Mouse (Mus musculus) heart, postnatal 36 days (tissue): ENCODE measurements at regions not wholly inside any gene's neighbourhood (a gene's known extent, or its start where the extent isn't known, plus 50 kb on each side); places are given as distances from the start of the nearest gene placed in this dataset.

ENCODE experiments used
- DNase-seq, 2 experiments: peaks; one replicate each; pipeline ENCODE4 v3.0.0; 2021 to 2022
- intact Hi-C: fragments of 180-260 bp; cut with DNase I; formaldehyde crosslinking; loops from one replicate; pipeline ENCODE4 v1.15.1; 2025

DNA sequence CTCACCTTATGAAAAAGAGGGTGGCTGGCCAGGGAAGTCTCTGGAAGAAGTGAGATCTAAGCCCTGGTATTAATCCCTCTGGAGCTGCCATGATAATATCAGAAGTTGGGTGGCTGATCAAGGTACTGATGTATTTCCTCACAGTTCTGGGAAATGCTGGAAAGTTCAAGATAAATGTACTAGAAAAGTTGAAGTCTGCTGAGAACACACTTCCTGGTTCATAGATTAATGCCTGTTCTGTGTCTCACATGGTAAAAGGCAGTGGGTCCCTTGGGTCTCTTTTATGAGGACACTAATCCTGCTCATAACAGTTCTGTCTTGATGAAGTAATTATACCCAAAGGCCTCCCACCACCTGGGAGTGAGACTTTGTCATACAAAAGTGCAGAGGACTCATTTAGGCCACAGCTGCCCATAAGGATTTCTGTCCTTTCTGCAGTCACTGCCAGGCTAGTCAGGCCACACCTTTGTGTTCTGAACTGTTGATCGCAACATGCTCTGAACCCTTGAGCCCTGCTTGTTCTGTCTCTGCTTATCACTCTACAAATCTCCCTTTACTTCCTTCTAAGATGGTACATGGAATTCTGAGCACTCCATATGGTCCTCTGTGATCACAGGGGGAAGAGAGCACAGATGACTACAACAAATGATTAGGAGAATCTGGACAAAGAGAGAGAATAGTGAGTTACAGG lies 300.4 kb downstream of the 1700129C05Rik start:
- intact Hi-C loops, result no loop called here
- DNase-seq, result no peak

DNA sequence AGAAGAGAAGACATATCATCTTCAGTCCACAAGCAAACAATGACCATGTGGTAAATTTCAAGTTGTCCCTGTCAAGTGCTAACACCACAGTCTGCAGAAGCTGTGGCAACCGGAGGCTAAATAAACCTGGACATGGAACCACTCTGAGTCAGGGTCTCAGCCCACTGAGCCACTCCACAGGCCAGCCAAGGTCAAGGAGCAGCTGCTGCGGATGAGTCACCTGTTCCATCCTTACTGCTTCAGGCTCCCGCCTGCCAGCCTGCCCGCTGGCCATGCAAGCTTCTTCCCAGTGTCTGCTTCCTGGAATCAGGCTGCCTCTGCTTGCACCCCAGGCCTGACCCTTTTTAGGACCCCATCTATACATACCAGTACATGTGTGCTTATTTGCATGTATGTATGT lies 319.8 kb downstream of the 1700129C05Rik start:
- DNase-seq, result no peak
- intact Hi-C loops, result no loop called here

DNA sequence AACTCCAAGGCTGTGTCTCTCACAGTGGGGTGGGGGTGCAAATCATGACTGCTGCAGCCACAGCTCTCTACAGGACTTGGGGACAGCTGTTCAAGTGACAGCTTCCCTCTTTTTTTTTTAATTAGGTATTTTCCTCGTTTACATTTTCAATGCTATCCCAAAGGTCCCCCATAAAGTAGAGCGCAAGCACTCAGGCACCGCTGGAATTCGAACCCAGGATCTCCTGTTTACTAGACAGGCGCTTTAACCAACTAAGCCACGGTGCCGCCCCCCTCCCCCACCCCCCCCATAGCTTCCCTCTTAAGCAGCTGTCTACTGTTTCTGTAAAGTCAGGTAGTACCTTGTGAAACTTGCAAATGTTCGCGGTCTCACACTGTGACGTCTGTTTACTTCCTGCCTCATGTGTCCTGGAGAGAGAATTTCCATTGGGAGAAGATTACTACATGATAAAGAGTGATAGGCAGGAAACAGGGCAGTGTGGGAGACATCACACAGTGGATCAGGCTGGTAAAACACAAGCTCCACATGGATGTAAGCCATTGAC lies 324.7 kb downstream of the 1700129C05Rik start:
- DNase-seq, result peak in 1 of 2 experiments; percentile 27
- intact Hi-C loops, result loop anchor here (10.0 kb wide), 1 partner anchor 1073 kb away; the partner anchor contains the start of gene Gm49361

DNA sequence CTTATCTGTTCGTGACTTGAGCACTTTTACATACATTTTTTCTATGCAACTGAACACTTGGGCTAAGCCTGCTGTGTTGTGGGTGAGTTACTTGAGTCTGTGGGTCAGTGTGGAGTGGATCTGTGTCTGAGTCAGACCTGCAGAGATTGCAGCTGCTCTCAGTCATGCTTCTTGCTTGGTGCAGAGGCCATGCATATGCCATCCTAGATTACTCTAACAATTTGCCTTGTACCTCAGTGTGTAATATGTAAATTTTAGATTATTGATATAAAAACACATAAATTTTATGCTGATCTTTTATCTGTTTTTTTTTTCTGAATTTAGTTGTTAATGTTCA lies 326.2 kb downstream of the 1700129C05Rik start:
- no peak for DNase-seq
- intact Hi-C loops, result loop anchor here (10.0 kb wide), 1 partner anchor 1072 kb away; the partner anchor contains the start of gene Gm49361

DNA sequence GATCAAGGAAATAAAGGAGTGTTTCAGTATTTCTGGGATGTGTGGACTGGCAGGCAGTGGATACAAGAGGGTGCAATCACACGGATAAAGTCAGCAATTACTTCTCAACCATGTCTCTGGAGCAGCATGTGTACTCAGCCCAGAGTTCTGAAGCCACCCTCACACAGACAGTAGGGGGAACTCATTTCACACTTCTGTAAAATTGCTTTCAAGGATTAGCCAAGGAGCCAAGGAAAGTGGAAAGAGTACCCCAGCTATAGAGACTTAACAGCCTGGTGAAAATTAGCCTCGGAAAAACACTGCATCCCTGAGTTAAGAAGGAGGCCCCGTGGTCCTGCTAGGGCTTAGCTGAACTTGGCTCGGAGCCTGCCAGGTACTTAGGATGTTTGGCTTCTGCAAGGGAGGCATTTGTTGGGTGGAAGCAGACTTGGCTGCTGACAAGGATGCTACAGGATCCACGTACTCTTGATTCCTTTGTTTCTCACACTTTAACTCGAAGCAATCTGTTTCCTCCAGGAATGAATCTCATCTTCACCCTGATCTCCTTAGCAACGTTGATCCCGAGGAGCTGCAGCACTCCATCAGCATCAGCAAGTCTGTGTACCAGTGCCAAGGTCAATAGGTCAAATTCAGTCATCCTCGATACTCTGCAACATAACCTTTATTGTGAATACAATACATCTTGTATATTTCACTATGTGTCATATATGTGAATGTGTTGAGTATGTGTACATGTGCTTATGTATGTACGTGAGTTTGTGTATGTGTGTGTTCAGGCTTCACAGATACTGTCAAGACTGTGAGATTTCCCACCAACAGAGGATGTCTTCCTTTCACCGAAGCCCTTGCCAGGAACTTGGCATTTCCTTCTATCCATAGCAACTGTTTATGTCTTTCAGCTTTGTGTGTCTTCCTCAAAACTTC lies 326.8 kb downstream of the 1700129C05Rik start:
- intact Hi-C loops, result loop anchor here (10.0 kb wide), 1 partner anchor 1071 kb away; the partner anchor contains the start of gene Gm49361
- DNase-seq, result no peak

DNA sequence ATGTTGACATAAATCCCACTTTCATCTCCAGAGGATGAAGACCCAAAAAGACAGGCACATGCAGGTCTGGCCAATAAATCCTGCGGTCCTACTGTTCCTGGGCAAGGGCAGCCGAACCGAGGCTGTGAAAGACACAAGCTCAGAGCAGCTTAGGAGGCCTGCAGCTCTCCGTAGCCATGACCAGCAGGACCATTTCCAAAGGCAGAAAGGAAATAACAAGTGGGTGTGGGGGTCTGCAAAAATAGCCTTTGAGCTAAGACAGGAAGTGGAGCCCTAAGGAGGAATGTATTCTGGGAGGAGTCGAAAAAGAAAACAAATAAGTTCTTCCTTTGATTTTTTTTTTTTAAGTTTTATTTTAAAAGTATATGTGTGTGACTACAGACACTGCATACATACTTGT lies 330.1 kb downstream of the 1700129C05Rik start:
- peak; percentile 34 to 38 for DNase-seq
- intact Hi-C loops, result loop anchor here (10.0 kb wide), 1 partner anchor 1068 kb away; the partner anchor contains the start of gene Gm49361

DNA sequence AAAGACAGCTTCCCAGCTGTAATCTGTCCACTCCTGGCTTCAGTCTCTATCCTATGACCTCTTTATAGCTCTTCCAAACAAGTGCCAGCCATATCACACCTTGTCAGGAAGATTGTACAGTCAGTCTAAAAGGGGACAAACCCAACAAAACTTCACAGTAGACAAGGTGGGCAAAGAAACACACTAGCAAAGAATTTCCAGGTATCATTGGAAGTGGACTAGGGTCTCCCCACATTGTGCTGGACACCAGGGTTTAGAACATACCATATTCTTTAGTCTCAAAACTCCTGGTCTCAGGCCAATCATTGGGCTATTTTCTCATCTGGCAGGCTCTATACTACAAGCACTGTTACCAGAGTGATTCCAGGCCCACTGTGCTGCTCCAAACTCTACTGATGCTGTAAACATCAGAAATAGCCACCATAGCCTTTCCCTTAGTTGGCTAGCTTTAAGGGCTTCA lies 341.3 kb downstream of the 1700129C05Rik start:
- intact Hi-C loops, result loop anchor here (2.0 to 5.0 kb wide), 3 partner anchors 19 to 729 kb away; partner anchors contain the start of gene Fgf9
- peak in 1 of 2 experiments; percentile 44 for DNase-seq

DNA sequence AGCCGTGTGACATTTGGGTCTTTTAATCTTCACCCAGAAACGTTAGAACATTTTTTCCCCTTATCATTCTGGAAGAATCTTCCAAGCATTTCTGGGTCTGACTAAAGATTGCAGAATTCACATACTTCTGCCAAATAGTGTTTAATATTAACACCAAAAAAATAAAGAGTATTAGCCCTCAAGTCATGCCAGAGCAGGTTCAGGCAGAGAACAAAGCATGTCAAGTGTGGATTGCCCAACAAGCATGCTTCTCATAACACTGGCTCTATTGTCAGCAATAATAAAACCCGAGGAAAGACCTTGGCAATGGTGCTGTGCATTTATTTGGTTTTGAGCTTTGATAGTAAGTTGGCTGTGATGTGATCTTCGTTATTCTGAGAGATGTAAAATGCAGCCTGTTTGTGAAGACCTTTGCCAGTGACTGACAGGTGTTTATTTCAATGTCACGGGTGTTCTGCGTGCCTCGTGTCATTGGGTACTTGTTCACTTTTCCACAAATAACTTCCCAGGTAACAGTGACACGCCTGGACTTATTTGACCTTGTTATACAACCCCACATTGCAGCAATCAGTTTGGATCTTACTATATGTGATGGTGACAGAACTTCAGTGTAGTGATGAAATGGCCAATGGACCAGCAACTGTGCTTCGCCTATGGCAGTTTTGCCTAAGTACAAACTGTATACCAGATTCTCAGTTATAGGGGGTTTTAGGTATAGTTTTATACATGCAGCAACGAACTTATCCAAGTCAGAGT lies 354.3 kb downstream of the 1700129C05Rik start:
- peak in 1 of 2 experiments; percentile 33 for DNase-seq
- intact Hi-C loops, result no loop called here

DNA sequence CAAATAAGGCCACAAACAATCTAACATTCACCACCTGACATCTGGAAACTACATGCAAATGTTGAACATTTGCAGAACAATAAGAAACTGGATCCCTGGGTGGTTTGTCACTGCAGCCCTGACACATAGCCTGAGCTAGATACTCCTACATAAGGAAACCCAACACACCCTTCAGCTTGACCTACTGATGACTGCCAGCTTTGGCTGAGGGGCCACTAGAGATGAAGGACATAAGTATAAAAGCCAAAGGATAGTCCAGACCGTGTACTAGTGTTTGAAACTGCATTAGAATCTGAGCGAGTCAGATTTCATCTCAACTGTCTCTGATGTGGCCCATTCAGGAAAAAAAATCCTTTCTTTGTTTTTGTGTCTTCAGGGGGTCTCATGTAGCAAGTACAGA lies 355.1 kb downstream of the 1700129C05Rik start:
- intact Hi-C loops, result no loop called here
- no peak for DNase-seq

DNA sequence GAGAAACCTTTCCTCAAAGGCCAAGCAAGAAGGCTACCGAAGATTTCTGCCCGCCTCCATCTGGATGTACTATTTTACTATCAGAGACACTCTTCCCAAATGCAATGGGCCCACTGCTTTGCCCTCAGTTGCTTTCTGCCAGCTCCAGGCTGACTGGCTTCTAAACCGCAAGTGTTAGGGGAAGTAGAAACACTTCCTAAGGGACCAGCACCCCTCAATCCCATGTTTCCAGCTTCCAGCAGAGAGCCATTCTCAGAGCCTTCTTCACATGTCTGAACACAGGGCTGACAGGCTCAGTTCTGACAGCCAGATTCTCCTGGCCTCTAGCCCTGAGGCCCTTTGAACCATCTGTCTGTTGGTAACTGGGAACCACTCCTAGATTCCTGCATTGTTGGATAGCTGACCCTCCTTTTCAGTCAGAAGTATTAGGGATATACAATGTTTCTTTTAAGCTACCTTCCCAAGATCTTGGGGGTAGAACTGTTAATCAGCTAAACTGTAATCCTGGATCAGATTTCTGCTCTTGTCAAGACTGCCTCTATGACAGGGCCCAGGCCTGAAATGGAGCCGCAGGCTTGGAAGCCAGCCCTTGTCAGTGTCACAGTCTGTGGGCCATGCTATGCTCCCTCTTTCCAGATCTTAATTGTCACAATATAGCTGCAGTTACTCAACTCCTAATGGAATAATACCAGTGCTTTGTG lies 355.8 kb downstream of the 1700129C05Rik start:
- peak; percentile 24 to 45 for DNase-seq

DNA sequence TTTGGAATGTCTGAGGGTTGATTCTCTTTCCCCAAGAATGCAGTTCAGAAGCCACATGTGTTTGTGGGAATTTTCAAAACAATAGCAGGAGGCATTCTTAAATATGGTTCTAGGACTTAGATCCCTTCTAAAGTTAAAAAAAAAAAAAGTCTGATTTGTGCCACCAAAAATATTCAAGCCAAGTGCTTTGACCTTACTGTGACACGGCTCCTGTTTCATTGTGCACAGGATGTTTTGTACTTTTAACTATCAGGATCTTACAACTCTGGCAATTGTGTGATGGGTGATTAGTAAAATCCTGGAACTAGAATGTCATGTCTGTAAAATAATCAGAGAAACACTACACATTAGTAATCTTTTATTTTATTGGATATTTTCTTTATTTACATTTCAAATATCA lies 359.5 kb downstream of the 1700129C05Rik start:
- intact Hi-C loops, result loop anchor here (2.0 kb wide), 1 partner anchor 18 kb away; no protein-coding TSS in a partner anchor
- DNase-seq, result no peak

More for the DNA sequence above, 355.8 kb downstream of the 1700129C05Rik start:
- intact Hi-C loops, result no loop called here

DNA sequence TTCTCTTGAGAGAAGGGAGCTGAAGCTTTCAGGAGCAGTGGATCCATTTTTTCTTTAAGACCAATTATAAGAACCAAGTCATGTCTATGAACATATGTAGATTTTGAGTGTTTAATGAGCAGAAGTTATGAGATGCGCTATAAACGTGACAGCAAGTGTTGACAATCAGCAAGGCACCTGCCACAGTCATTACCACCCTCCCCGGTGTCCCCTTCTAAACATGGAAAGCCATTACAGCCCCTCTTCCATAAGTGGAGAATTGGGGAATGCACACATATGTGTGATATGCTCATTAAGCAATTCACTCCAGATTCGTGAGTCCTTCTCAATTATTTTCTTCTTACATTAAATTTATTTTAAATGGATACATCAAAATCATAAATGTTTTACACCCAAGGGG lies 362.4 kb downstream of the 1700129C05Rik start:
- intact Hi-C loops, result no loop called here
- DNase-seq, result no peak

DNA sequence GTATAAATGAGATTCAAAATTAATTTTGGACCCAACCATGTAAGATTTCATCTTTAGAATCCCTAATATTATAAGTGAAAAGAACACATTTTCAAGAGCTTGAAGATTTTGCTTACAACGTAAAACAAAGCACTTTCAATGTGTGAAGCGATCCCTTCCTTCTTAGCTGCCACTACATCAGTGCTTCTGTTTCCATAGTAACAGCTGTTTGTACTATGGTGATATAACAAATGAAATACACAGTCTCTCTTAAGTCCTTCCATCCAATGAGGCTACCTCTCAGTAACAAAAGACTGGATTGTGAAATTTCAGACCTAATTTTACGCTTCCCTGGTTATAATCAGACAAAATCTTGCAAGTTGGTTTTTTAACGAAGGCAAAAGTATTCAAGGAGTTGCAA lies 364.0 kb downstream of the 1700129C05Rik start:
- DNase-seq, result no peak
- intact Hi-C loops, result no loop called here

DNA sequence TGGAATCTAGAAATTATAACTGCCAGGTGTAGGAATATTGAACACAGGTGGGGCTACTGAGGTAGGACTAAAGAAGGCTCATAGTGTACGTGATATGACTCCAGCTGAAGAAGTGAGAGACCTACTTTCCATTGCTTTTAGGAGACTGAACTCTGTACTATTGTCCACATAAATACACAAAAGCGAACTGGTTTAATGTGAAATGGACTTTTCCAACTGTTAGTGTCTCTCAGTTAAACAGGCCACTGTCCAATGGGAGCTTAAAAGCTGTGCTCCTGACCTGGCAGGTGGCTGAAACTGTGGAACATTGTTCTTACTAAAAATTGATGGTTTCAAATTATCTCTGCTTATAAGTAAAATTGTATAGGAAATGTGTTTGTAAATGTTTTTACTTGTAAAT lies 381.4 kb downstream of the 1700129C05Rik start:
- DNase-seq, result no peak
- intact Hi-C loops, result no loop called here

DNA sequence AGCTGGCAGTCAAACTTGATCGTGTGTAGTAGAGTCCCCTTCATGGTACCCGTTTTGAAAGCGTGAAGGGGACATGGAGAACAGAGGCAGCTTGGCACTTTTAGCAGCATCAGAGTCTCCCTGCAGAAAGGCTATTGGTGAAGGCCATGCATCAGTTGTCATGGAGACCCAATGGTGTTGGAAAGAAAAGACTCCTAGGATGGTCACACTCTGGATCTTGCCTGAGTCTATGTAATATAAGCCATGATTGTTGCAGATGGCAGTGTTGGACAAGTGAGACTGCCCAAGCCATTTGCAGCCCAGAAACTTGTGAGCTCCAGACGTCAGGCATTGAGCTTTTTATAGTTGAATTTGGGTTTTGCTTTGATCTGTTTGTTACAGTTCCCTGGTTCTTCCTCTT lies 382.9 kb downstream of the 1700129C05Rik start:
- no peak for DNase-seq
- intact Hi-C loops, result no loop called here

DNA sequence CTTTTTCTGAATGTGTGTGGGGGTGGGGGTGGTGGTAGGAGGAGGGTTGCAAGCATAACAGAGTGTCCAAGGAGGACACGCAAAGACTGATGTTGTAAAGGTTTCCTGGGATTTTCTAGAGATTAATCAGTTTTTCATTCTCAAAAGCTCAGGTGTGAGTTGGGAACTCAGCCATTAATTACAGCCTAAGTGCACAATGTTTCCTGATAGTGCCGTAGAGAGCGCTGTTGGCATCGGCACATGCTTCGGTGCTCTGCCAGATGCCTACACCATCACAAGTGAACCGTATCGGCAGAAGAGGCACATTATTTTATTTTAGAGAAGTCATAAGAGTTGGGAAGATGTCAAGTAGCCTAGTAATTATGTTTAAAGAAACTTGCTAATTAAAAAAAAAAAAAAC lies 388.9 kb downstream of the 1700129C05Rik start:
- intact Hi-C loops, result no loop called here

DNA sequence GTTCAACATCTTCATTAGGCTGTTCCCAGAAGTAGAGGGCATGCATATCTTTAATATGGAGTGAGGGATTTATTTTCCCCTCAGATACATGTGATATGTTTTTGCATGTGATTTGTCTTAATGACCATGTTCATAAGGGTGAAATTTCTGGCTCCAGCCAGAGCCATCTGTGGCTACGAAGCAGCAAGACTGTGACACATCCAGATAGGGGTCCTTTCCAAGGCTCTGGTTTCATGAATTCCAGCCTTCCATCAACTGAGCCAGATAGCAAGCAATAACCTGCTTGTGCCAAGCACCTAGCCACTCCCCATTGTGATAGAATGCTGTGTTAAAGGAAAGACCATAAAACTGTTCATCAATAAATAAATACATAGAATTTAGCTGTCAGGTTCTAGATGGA lies 389.6 kb downstream of the 1700129C05Rik start:
- DNase-seq, result no peak
- intact Hi-C loops, result no loop called here

More for the DNA sequence above, 388.9 kb downstream of the 1700129C05Rik start:
- no peak for DNase-seq

DNA sequence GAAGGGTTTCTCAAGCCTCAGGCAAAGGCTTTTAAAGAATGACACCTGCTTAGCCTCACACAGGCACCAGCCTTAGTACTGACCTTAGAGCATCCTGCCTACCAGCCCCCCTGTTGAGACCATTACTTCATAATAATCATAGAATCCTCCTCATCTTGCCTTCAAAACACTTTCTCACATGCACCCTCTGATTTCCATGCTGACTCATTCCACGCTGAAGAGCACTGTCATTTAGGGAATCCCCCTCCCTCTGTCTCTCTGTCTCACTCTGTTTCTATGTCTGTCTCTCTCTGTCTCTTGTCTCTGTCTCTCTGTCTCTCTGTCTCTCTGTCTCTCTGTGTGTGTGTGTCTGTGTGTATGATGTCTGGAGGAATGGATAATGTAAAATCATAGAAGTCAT lies 416.3 kb downstream of the 1700129C05Rik start:
- no peak for DNase-seq

DNA sequence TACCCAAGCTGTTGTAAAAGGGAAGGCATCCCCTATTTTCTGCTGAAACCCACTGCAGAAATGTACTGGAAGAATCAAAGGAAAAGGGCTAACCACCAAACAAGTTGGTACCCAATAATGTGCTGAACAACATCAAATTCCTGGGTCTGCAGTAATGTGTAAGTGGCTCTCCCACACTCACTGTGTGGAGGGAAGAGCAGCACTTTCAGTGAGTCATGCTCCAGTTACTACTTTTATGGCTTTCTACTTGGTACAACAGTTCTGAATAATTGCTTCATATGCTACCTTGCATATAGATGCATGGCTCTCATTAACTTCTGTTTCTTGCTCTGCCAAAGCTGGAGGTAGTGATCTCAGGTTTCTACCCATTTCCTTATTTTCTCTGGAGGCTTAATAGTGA lies 427.8 kb downstream of the 1700129C05Rik start:
- intact Hi-C loops, result no loop called here
- no peak for DNase-seq

More for the DNA sequence above, 416.3 kb downstream of the 1700129C05Rik start:
- intact Hi-C loops, result no loop called here

DNA sequence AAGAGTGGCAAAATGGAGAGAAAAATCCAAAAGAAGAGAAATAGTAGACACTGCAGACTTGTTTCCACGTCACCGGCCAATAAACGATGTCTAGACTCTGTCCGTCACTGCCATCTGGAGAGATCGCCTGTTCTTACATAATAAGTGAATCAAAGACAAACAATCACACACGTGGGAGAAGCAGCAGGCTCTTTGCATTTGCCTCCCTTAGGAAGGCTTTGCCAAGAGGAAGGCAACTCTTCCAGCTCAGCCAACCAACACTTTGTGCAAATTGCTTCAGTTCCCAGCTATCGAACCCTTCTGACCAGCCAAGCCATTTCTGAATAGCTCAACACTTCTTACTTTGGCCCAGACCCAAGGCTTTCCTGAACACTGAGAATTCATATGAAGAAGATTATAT lies 432.8 kb downstream of the 1700129C05Rik start:
- DNase-seq, result peak; percentile 8 to 15
- intact Hi-C loops, result loop anchor here (10.0 kb wide), 1 partner anchor 375 kb away; no protein-coding TSS in a partner anchor
